Mouse (Mus musculus): ENCODE results near the gene March5. TPM values are rescaled to one million over a fixed set of nuclear protein-coding genes. Genes with fewer than 3 reads are reported as not detected.
A peak's percentile ranks its signal among the peaks of the same experiment; 100 is the strongest.

The March5 gene
- polyA plus RNA-seq, 1 experiment from 2014 or later = 117 TPM

- Histone ChIP-seq H3K4me2 (no peak overlapping the region), H3K4me1 (replicated peaks; ENCODE audit: control insufficient read depth, insufficient read depth, low read length) (no peaks in the 10 kb centered on the region; the same call in 1 of the 2 replicates), H3K9me3 (ENCODE audit: control insufficient read depth, low read length) (no peaks in the 10 kb centered on the region), H3K36me3 (ENCODE audit: control insufficient read depth, insufficient read depth, low read length) (0 out of 2 replicates have a peak, but pooled peaks cover 5% of the 10 kb centered on the region), H3K4me3 (ENCODE audit: low read depth, low read length) (no peak overlapping the region), H3K9ac (ENCODE audit: low read depth, low read length) (no peak overlapping the region), H3K27me3 (replicated peaks; ENCODE audit: control insufficient read depth, insufficient read depth, low read length) (no peaks in the 10 kb centered on the region), H3K27ac (ENCODE audit: low read depth, low read length) (no peak overlapping the region)
- DNase-seq (ENCODE audit: low spot score) (peak; percentile 61), ATAC-seq (replicated peaks; ENCODE audit: low FRiP score) (peak; percentile 66)
- WGBS = 30% methylated on average over 10 of the region's 10 CpGs
Measured at GRCm38 (mm10) chr19:37265333-37266103, 58.2 kb downstream of the March5 start.

GRCm38 (mm10) chr19:37269106-37269505, 61.8 kb downstream of the March5 start:
- no peak overlapping the region for H3K9ac ChIP-seq (ENCODE audit: low read depth, low read length)
- H3K9me3 ChIP-seq (ENCODE audit: control insufficient read depth, low read length) = no peaks in the 10 kb centered on the region
- ATAC-seq (replicated peaks; ENCODE audit: low FRiP score) = no peak
- H3K27me3 ChIP-seq (replicated peaks; ENCODE audit: control insufficient read depth, insufficient read depth, low read length) = no peaks in the 10 kb centered on the region
- 0 out of 2 replicates have a peak, but pooled peaks cover 5% of the 10 kb centered on the region for H3K36me3 ChIP-seq (ENCODE audit: control insufficient read depth, insufficient read depth, low read length)
- no peak for DNase-seq (ENCODE audit: low spot score)
- WGBS = 90% methylated on average over 16 of the region's 16 CpGs
- no peak overlapping the region for H3K27ac ChIP-seq (ENCODE audit: low read depth, low read length)
- H3K4me3 ChIP-seq (ENCODE audit: low read depth, low read length) = no peak overlapping the region
- H3K4me1 ChIP-seq (replicated peaks; ENCODE audit: control insufficient read depth, insufficient read depth, low read length) = no peaks in the 10 kb centered on the region; the same call in 1 of the 2 replicates
- no peak overlapping the region for H3K4me2 ChIP-seq

Other genes with a start within 250 kb of the March5 start
- 1.3 and 2.0 TPM in 2 replicates for gene Cpeb3, start 1.1 kb downstream of the March5 start, polyA plus RNA-seq (2014; fragmentation: Nextera tagmentation; extraction: Ambion mirVana)
- 64.2 and 80.4 TPM in 2 replicates for gene Ide, start 130.3 kb downstream of the March5 start, polyA plus RNA-seq (2014; fragmentation: Nextera tagmentation; extraction: Ambion mirVana)
- 77.0 and 85.7 TPM in 2 replicates for gene Kif11, start 168.9 kb downstream of the March5 start, polyA plus RNA-seq (2014; fragmentation: Nextera tagmentation; extraction: Ambion mirVana)
- 46.6 and 47.6 TPM in 2 replicates for gene Hhex, start 227.3 kb downstream of the March5 start, polyA plus RNA-seq (2014; fragmentation: Nextera tagmentation; extraction: Ambion mirVana)

All from liver, embryonic 11.5 days (tissue).